Mouse (Mus musculus): ENCODE measurements around the gene Egr2.
A peak's percentile ranks its signal among the peaks of the same experiment; 100 is the strongest.

Gene Egr2

GRCm38 (mm10) chr10:67539401-67539730 lies 4.1 kb downstream of the Egr2 start:
- DNase-seq, result no peak

GRCm38 (mm10) chr10:67540591-67540990 lies 5.3 kb downstream of the Egr2 start:
- no peak for DNase-seq

DNA sequence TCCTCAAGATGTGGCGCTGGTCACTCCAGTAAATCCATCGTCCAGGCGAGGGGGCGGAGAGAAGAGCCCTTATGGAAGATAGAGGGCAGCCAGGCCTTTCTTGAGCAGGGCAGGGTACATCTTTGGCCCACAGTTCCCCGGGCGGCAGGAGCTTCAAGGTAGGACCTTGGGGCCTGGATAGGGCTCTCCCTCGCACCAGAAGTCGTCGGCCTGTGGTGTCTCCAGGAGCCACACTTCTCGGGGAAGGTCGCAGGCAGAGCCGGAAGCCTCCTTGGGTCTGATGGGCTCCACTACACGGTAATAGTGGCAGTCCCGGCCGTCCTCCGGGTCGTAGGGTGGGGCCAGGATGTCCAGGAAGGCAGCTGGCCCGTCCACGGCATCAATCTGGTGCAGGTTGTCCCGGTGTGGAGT lies 12.6 kb downstream of the Egr2 start:
- DNase-seq, result peak in 1 of 2 experiments; percentile 45

- DNase-seq, result peak; percentile 62 to 66
Measured at GRCm38 (mm10) chr10:67548261-67548854, 13.1 kb downstream of the Egr2 start.

DNA sequence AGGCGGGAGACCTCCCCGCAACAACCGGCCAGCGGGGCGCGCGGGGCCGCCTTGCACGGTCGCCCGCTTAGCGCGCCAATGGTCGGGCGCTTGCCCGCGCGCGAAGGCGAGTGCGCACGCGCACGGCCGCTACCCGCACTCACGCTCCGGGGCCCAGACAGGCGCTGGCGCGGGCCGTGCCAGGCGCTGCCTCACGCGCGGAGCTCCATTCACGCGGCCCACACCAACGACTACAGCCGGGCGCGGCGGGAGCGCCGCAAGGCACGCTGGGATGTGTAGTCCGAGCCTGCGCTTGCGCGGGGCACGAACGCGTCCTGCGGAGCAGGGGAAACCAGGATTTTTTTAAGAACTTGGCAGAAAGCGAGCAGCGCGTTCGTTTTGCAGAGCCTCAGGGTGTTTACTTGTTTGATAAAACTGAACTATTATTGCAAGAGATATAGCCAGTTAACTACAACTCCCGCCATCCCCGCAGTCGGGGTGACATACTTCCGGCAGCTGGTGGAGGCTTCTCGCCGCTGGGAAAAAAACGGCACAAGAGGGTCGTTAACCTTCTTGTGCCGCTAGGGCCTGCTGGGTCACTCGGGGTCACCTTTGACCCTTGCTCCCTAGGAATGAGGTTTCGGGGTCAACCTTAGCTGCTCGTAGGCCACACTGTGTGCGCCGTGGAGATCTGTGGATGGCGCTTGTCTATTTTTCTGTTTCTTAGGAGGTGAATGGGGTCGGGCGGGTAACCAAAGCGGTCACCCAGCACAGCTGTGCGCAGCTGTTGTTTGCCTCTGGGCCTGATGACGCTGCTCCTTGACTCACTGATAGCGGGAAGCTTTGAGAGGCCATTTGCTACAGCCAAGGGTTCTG lies 13.8 kb downstream of the Egr2 start, which contains the start of gene Ado:
Gene Ado, minus strand, starts transcription at position 79 of the 855 bp plus-strand sequence.
- DNase-seq, result peak; percentile 82 to 83

GRCm38 (mm10) chr10:67558053-67558452 lies 22.8 kb downstream of the Egr2 start:
- DNase-seq, result no peak

GRCm38 (mm10) chr10:67559765-67560394 lies 24.6 kb downstream of the Egr2 start:
- no peak for DNase-seq

DNA sequence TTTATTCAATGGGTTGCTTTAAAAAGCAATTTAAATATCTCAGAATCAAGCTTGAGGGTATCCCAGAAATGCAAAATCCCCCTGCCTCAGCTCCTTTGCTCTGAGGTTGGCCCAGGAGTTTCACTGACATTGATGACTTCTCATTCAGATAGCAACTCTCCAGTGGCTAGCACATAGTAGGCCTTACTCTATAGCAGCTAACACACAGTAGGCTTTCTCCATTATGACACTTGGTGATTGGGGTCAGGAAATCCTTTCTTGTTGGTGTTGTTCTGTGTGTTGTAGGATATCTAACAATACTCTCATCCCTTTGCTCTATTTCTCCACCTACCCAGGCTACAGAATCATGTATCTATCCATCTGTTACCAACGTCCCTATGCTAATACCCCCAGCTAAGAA lies 25.9 kb downstream of the Egr2 start:
- no peak for DNase-seq

- DNase-seq, result no peak
Measured at GRCm38 (mm10) chr10:67564509-67564908, 29.2 kb downstream of the Egr2 start.

- no peak for DNase-seq
Measured at GRCm38 (mm10) chr10:67566104-67566503, 30.8 kb downstream of the Egr2 start.

DNA sequence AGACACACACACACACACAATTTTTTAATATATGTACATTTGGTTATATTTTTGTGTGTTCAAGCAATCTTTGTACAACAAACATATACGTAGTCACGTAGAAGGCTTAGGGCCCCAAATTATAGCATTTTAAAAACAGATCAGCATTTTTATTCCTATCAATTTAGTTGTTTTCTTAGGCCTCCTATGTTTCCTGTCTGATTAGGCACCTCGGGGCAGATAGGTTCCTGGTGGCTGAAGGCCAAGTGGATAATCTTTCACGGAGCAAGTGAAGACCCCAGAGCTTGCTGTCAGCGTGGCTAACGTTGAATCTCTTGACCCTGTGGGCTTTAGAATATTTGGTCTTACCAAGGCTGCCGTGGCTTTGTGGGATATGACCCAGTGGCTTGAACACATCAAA lies 34.3 kb downstream of the Egr2 start:
- DNase-seq, result no peak

- no peak for DNase-seq
Measured at GRCm38 (mm10) chr10:67571443-67571842, 36.2 kb downstream of the Egr2 start.

DNA sequence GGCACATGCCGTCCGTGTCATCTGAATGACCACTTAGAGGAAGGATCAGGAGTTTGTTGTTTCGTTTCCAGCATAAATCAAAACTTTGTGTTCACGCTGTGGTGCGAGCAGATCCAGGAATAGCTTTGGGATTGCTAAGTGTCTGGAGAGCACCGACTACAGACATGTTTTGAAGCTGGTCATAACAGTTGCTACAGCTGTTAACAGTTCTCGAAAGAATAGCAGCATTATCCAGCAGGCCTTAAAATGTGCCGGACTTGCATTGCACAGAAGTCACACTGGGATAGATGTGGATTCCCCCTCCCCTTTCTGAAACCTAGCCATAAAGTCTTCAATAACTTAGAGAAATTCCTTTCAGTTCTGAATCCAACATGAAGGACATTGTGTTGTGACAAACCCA lies 38.0 kb downstream of the Egr2 start:
- no peak for DNase-seq

DNA sequence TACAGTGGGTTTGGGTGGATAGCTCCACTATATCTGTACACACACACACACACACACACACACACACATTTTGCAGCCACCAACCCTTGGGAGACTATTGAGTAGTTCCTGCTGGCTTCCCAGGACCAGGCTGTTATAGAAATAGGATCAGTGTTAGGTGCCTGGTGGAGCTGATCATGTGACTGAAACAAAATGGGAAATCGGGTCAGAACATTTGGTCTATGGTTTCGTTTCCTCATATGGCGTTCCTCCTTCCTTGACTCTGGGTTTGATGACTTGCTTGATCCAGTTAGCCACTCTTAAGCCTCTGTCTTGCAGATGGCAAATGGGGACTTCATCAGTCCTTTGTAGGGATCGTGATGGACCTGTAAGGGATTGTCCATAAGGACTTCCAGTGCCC lies 44.6 kb downstream of the Egr2 start:
- no peak for DNase-seq

DNA sequence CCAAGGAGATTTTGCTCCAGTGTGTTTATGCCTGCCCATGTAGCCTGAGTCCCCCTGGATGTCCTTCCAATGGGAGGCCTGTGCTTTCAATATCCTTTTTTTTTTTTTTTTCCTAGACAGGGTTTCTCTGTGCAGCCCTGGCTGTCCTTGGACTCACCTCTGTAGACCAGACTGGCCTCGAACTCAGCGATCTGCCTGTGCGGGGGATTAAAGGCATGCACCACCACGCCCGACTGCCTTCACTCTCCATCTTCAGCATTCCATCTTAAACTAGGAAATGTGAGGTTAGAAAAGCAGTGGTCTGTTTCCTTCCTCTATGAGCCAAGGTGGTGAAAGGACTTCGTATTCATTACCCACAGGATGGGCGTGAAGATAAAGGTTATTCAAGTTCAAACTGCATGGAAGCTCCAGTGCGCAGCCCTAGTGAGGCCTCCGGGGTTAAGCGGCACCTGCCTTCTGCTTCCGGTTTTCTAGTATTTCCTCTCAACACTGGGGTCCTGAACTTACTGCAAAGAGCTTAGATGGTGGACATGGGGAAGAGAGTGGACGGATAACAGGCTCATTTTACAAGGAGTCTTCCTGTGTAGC lies 46.5 kb downstream of the Egr2 start:
- DNase-seq, result peak; percentile 44 to 57

DNA sequence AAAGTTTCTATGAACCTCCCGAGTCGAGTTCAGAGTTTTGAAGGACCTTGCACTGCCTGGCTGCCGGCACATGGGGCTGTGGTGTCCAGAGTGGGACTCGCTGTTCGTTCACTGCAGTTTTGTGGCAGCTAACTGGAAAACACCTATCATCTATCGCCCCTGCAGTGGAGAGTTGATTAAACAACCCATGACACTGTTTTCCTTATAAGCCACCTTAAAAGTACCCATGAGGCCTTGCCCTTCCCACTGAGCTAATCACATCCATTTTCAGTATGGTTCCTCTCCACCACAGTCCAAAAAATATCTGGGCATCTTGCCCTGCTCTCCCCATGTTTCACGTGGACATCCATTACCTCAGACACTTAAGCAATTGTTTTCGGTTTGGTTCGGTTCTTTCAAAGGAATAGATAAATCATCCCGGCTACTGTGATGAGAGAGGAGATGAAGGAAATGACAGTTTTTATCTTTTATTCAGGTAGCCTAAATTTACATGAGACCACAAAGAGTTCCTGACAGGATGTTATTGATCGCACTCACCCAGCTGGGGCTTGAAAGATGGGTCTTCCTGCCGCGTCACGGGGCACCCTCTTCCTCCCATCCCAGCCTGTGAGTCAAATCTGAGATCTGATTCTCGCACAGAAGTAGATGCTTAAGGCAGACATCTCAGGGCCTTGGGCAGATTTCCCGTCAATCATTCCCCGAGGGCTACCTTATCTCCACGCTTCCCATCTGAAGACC lies 50.8 kb downstream of the Egr2 start:
- peak; percentile 43 to 65 for DNase-seq
